Mouse (Mus musculus) E14TG2a.4 (cell line): ENCODE data around the gene Cntnap5b.

Experiments
- H3K27me3 ChIP-seq: 2 replicates; pipeline ENCODE4 v1.6.1; 2014; ENCODE audit warnings: low read length, control low read depth; ENCODE audit not compliant: insufficient read depth
- H3K36me3 ChIP-seq: 2 replicates; pipeline ENCODE4 v1.6.1; 2014; ENCODE audit warnings: low read length, control low read depth; ENCODE audit not compliant: insufficient read depth
- H3K4me1 ChIP-seq: replicated peaks from 2 replicates; pipeline ENCODE4 v1.6.1; 2014; ENCODE audit warnings: low read depth, low read length, control low read depth
- H3K4me3 ChIP-seq: replicated peaks from 2 replicates; pipeline ENCODE4 v1.5.1; 2014; ENCODE audit warnings: mild to moderate bottlenecking, low read length
- H3K9me3 ChIP-seq: 2 replicates; pipeline ENCODE4 v1.6.1; 2014; ENCODE audit warnings: low read length, control low read depth
- CTCF ChIP-seq: conservative IDR thresholded peaks from 2 replicates; pipeline ENCODE4 v1.5.1; 2014; ENCODE audit warnings: low read length
- NANOG ChIP-seq: IDR thresholded peaks from 2 replicates; pipeline ENCODE4 v1.6.1; 2014; ENCODE audit warnings: borderline replicate concordance, low read length, mixed read lengths
- POU5F1 ChIP-seq: IDR thresholded peaks from 2 replicates; pipeline ENCODE4 v1.6.1; 2014; ENCODE audit warnings: low read length, borderline replicate concordance

The Cntnap5b gene

GRCm38 (mm10) chr1:99772614-99773013 is at the start of gene Cntnap5b:
TSS of gene Cntnap5b (plus strand) at chr1:99772765.
- Histone ChIP-seq H3K4me3 (no peak within 1 kb of the TSS), H3K27me3 (peaks cover 20% of the 10 kb centered on the region), H3K9me3 (no peaks in the 10 kb centered on the region), H3K36me3 (no peaks in the 10 kb centered on the region), H3K4me1 (no peaks in the 10 kb centered on the region)
- no peak for TF ChIP-seq CTCF
- TF ChIP-seq NANOG, result no peak
- TF ChIP-seq POU5F1, result no peak

GRCm38 (mm10) chr1:99759996-99760395 is 12.6 kb upstream of the Cntnap5b start:
- TF ChIP-seq CTCF, result no peak
- no peaks in the 10 kb centered on the region for H3K4me1 ChIP-seq
- H3K9me3 ChIP-seq, result no peaks in the 10 kb centered on the region
- no peaks in the 10 kb centered on the region for H3K36me3 ChIP-seq
- H3K4me3 ChIP-seq, result no peak overlapping the region
- no peaks in the 10 kb centered on the region for H3K27me3 ChIP-seq

GRCm38 (mm10) chr1:99772183-99772582 is 382 bp upstream of the Cntnap5b start:
- TF ChIP-seq NANOG (no peak), POU5F1 (no peak), CTCF (no peak)
- Histone ChIP-seq H3K27me3 (peaks cover 20% of the 10 kb centered on the region), H3K4me1 (no peaks in the 10 kb centered on the region), H3K9me3 (no peaks in the 10 kb centered on the region), H3K36me3 (no peaks in the 10 kb centered on the region), H3K4me3 (no peak overlapping the region)

- Histone ChIP-seq H3K27me3 (peaks cover 20% of the 10 kb centered on the region), H3K4me1 (no peaks in the 10 kb centered on the region), H3K36me3 (no peaks in the 10 kb centered on the region), H3K9me3 (no peaks in the 10 kb centered on the region), H3K4me3 (no peak overlapping the region)
- TF ChIP-seq CTCF (no peak), NANOG (no peak), POU5F1 (no peak)
Observed at GRCm38 (mm10) chr1:99774144-99774543, 1.6 kb downstream of the Cntnap5b start.

- H3K4me1 ChIP-seq, result no peaks in the 10 kb centered on the region
- no peak overlapping the region for H3K4me3 ChIP-seq
- no peak for TF ChIP-seq CTCF
- no peak for TF ChIP-seq POU5F1
- no peak for TF ChIP-seq NANOG
- no peaks in the 10 kb centered on the region for H3K9me3 ChIP-seq
- no peaks in the 10 kb centered on the region for H3K36me3 ChIP-seq
- no peaks in the 10 kb centered on the region for H3K27me3 ChIP-seq
Observed at GRCm38 (mm10) chr1:99813334-99814110, 41.0 kb downstream of the Cntnap5b start.

GRCm38 (mm10) chr1:99872344-99872743 is 99.8 kb downstream of the Cntnap5b start:
- no peak for TF ChIP-seq POU5F1
- TF ChIP-seq CTCF, result no peak
- TF ChIP-seq NANOG, result no peak

GRCm38 (mm10) chr1:99907774-99908173 is 135.2 kb downstream of the Cntnap5b start:
- H3K36me3 ChIP-seq, result no peaks in the 10 kb centered on the region
- 0 out of 2 replicates have a peak, but pooled peaks cover 3% of the 10 kb centered on the region for H3K4me1 ChIP-seq
- TF ChIP-seq CTCF (no peak), POU5F1 (no peak), NANOG (no peak)
- no peak overlapping the region for H3K4me3 ChIP-seq
- no peaks in the 10 kb centered on the region for H3K9me3 ChIP-seq
- no peaks in the 10 kb centered on the region for H3K27me3 ChIP-seq

More at GRCm38 (mm10) chr1:99872344-99872743, 99.8 kb downstream of the Cntnap5b start:
- H3K4me3 ChIP-seq, result no peak overlapping the region
- H3K4me1 ChIP-seq, result no peaks in the 10 kb centered on the region
- H3K27me3 ChIP-seq, result no peaks in the 10 kb centered on the region
- H3K36me3 ChIP-seq, result no peaks in the 10 kb centered on the region
- no peaks in the 10 kb centered on the region for H3K9me3 ChIP-seq

- no peaks in the 10 kb centered on the region for H3K9me3 ChIP-seq
- H3K27me3 ChIP-seq, result no peaks in the 10 kb centered on the region
- H3K4me3 ChIP-seq, result no peak overlapping the region
- H3K4me1 ChIP-seq, result no peaks in the 10 kb centered on the region
- no peak for TF ChIP-seq NANOG
- no peak for TF ChIP-seq CTCF
- TF ChIP-seq POU5F1, result no peak
- H3K36me3 ChIP-seq, result no peaks in the 10 kb centered on the region
Observed at GRCm38 (mm10) chr1:99943515-99943914, 170.9 kb downstream of the Cntnap5b start.
